Mouse (Mus musculus) forebrain, postnatal 0 days (tissue): ENCODE measurements around the gene Pdcd11. TPM values are rescaled to one million over a fixed set of nuclear protein-coding genes. Genes with fewer than 3 reads are reported as not detected.

ENCODE experiments used
- ATAC-seq: fragments of 200-750 bp; cut with Nextera tagmentation; 2 replicates; pipeline ENCODE4 v1.8.0; 2017; ENCODE audit warnings: mild to moderate bottlenecking, moderate library complexity
- DNase-seq: peaks from one replicate; pipeline ENCODE4 v3.0.0-alpha.2; 2015
- H3K27ac ChIP-seq: fragments of 300-500 bp; sonication (generic); 2 replicates; pipeline ENCODE4 v1.5.1; 2014; ENCODE audit warnings: low read depth, mild to moderate bottlenecking, antibody characterized with exemption, low read length, moderate library complexity, mixed read lengths
- H3K27me3 ChIP-seq: fragments of 300-500 bp; sonication (generic); 2 replicates; pipeline ENCODE4 v1.6.1; 2014; ENCODE audit warnings: mild to moderate bottlenecking, low read length, mixed read lengths; ENCODE audit not compliant: insufficient read depth
- H3K36me3 ChIP-seq: fragments of 300-500 bp; sonication (generic); 2 replicates; pipeline ENCODE4 v1.6.1; 2014; ENCODE audit warnings: mild to moderate bottlenecking, moderate library complexity; ENCODE audit not compliant: insufficient read depth
- H3K4me1 ChIP-seq: fragments of 300-500 bp; sonication (generic); 2 replicates; pipeline ENCODE4 v1.6.1; 2014; ENCODE audit warnings: antibody characterized with exemption; ENCODE audit not compliant: insufficient read depth
- H3K4me2 ChIP-seq: fragments of 300-500 bp; sonication (generic); 2 replicates; pipeline ENCODE4 v1.6.1; 2014; ENCODE audit warnings: low read depth, mild to moderate bottlenecking, moderate library complexity
- H3K4me3 ChIP-seq: fragments of 300-500 bp; sonication (generic); 2 replicates; pipeline ENCODE4 v1.5.1; 2014; ENCODE audit warnings: low read depth, low read length, mixed read lengths
- H3K9ac ChIP-seq: fragments of 300-500 bp; sonication (generic); 2 replicates; pipeline ENCODE4 v1.6.1; 2014; ENCODE audit warnings: mild to moderate bottlenecking
- H3K9me3 ChIP-seq: fragments of 300-500 bp; sonication (generic); 2 replicates; pipeline ENCODE4 v1.6.1; 2016; ENCODE audit warnings: low read length
- CTCF ChIP-seq: sonication (generic); IDR thresholded peaks from 2 replicates; pipeline ENCODE4 v1.5.1; 2016; ENCODE audit warnings: antibody characterized with exemption, control low read depth, low read depth
- WGBS: fragments of 180-500 bp; shearing (Covaris S2); extraction: QIAGEN DNeasy Blood & Tissue Kit; methylation state at CpG from one replicate; pipeline ENCODE4 v1.1.7; 2014; 5-methylcytosine and 5-hydroxymethylcytosine counted together
- polyA plus RNA-seq: library from polyadenylated mRNA; unstranded; fragments of >200 nt; fragmentation: Nextera tagmentation; extraction: Ambion mirVana; gene quantifications from 2 replicates; pipeline ENCODE4 v1.2.1, GENCODE M21; 2015
- total RNA-seq: library from RNA; depleted of rRNA; stranded (reverse); fragments of >200 nt; gene quantifications from 2 replicates; pipeline ENCODE4 v1.2.3, GENCODE M21; 2014

Pdcd11 gene
- total and polyA plus RNA-seq, 2 experiments from 2014 or later = 3.8 to 17.2 TPM

- Histone ChIP-seq H3K4me3 (no peak overlapping the region), H3K9me3 (no peaks in the 10 kb centered on the region), H3K27ac (no peak overlapping the region), H3K9ac (no peak overlapping the region), H3K4me2 (no peak overlapping the region), H3K36me3 (peaks cover 55% of the 10 kb centered on the region), H3K4me1 (no peaks in the 10 kb centered on the region), H3K27me3 (no peaks in the 10 kb centered on the region)
- ATAC-seq = peak; percentile 53
- peak; percentile 89 for TF ChIP-seq CTCF
- 37% methylated on average over 4 of the region's 4 CpGs for WGBS
- peak; percentile 62 for DNase-seq
These were observed 30.5 kb downstream of the Pdcd11 start for GRCm38 (mm10) chr19:47121054-47121453.

GRCm38 (mm10) chr19:47122802-47123201, 32.2 kb downstream of the Pdcd11 start:
- 28% methylated on average over 2 of the region's 2 CpGs for WGBS
- no peak for ATAC-seq
- H3K36me3 ChIP-seq = peaks cover 55% of the 10 kb centered on the region

GRCm38 (mm10) chr19:47128164-47128563, 37.6 kb downstream of the Pdcd11 start:
- WGBS = 97% methylated on average over 10 of the region's 10 CpGs

More at GRCm38 (mm10) chr19:47122802-47123201, 32.2 kb downstream of the Pdcd11 start:
- H3K4me3 ChIP-seq = no peak overlapping the region
- no peak overlapping the region for H3K27ac ChIP-seq
- peak; percentile 62 for DNase-seq
- H3K4me1 ChIP-seq = no peaks in the 10 kb centered on the region
- H3K27me3 ChIP-seq = no peaks in the 10 kb centered on the region
- H3K9ac ChIP-seq = no peak overlapping the region
- TF ChIP-seq CTCF = peak; percentile 68
- no peaks in the 10 kb centered on the region for H3K9me3 ChIP-seq
- H3K4me2 ChIP-seq = no peak overlapping the region

GRCm38 (mm10) chr19:47128835-47129234, 38.3 kb downstream of the Pdcd11 start:
- H3K9ac ChIP-seq = no peak overlapping the region
- H3K4me2 ChIP-seq = no peak overlapping the region
- TF ChIP-seq CTCF = no peak
- no peak overlapping the region for H3K4me3 ChIP-seq
- H3K4me1 ChIP-seq = no peaks in the 10 kb centered on the region
- no peaks in the 10 kb centered on the region for H3K9me3 ChIP-seq
- WGBS = 94% methylated on average over 11 of the region's 11 CpGs
- DNase-seq (no peak), ATAC-seq (no peak)
- H3K36me3 ChIP-seq = peaks cover 79% of the 10 kb centered on the region
- no peaks in the 10 kb centered on the region for H3K27me3 ChIP-seq
- H3K27ac ChIP-seq = no peak overlapping the region

More at GRCm38 (mm10) chr19:47128164-47128563, 37.6 kb downstream of the Pdcd11 start:
- no peak overlapping the region for H3K4me3 ChIP-seq
- H3K27me3 ChIP-seq = no peaks in the 10 kb centered on the region
- H3K36me3 ChIP-seq = peaks cover 81% of the 10 kb centered on the region
- no peak overlapping the region for H3K27ac ChIP-seq
- H3K4me2 ChIP-seq = no peak overlapping the region
- no peaks in the 10 kb centered on the region for H3K9me3 ChIP-seq
- no peaks in the 10 kb centered on the region for H3K4me1 ChIP-seq
- ATAC-seq (no peak), DNase-seq (no peak)
- no peak overlapping the region for H3K9ac ChIP-seq
- TF ChIP-seq CTCF = no peak

GRCm38 (mm10) chr19:47130551-47131125, 40.1 kb downstream of the Pdcd11 start:
- H3K9ac ChIP-seq = no peak overlapping the region
- peaks cover 70% of the 10 kb centered on the region for H3K36me3 ChIP-seq
- H3K4me2 ChIP-seq = no peak overlapping the region
- no peak overlapping the region for H3K27ac ChIP-seq
- no peaks in the 10 kb centered on the region for H3K4me1 ChIP-seq
- ATAC-seq (no peak), DNase-seq (no peak)
- no peak for TF ChIP-seq CTCF
- H3K9me3 ChIP-seq = no peaks in the 10 kb centered on the region
- no peaks in the 10 kb centered on the region for H3K27me3 ChIP-seq
- H3K4me3 ChIP-seq = no peak overlapping the region
- 93% methylated on average over 15 of the region's 15 CpGs for WGBS

- 91% methylated on average over 7 of the region's 7 CpGs for WGBS
- H3K4me1 ChIP-seq = peaks cover 14% of the 10 kb centered on the region
- TF ChIP-seq CTCF = no peak
- DNase-seq = no peak
- no peak overlapping the region for H3K27ac ChIP-seq
- H3K36me3 ChIP-seq = peaks cover 45% of the 10 kb centered on the region
- no peaks in the 10 kb centered on the region for H3K9me3 ChIP-seq
- no peak overlapping the region for H3K9ac ChIP-seq
- no peak for ATAC-seq
- no peaks in the 10 kb centered on the region for H3K27me3 ChIP-seq
- H3K4me3 ChIP-seq = no peak overlapping the region
- no peak overlapping the region for H3K4me2 ChIP-seq
These were observed 42.6 kb downstream of the Pdcd11 start for GRCm38 (mm10) chr19:47133161-47133560.

- Histone ChIP-seq H3K4me2 (no peak overlapping the region), H3K9me3 (no peaks in the 10 kb centered on the region), H3K4me3 (no peak overlapping the region), H3K36me3 (peaks cover 21% of the 10 kb centered on the region), H3K27me3 (no peaks in the 10 kb centered on the region), H3K9ac (no peak overlapping the region), H3K4me1 (peaks cover 15% of the 10 kb centered on the region), H3K27ac (no peak overlapping the region)
- 92% methylated on average over 17 of the region's 17 CpGs for WGBS
- DNase-seq (no peak), ATAC-seq (no peak)
- no peak for TF ChIP-seq CTCF
These were observed 45.0 kb downstream of the Pdcd11 start for GRCm38 (mm10) chr19:47135568-47135967.
